Mouse (Mus musculus) neural tube, embryonic 12.5 days (tissue): ENCODE data around the gene Tenm4. TPM values are rescaled to one million over a fixed set of nuclear protein-coding genes. Genes with fewer than 3 reads are reported as not detected.

Source experiments
- ATAC-seq: fragments of 200-750 bp; cut with Nextera tagmentation; 2 replicates; pipeline ENCODE4 v1.8.0; 2017; ENCODE audit warnings: low read depth, mild to moderate bottlenecking, moderate TSS enrichment, moderate library complexity; ENCODE audit not compliant: low FRiP score
- H3K27ac ChIP-seq: fragments of 300-500 bp; sonication (generic); 2 replicates; pipeline ENCODE4 v1.5.1; 2016
- H3K27me3 ChIP-seq: fragments of 300-500 bp; sonication (generic); replicated peaks from 2 replicates; pipeline ENCODE4 v1.6.1; 2016; ENCODE audit warnings: mild to moderate bottlenecking
- H3K36me3 ChIP-seq: fragments of 300-500 bp; sonication (generic); 2 replicates; pipeline ENCODE4 v1.6.1; 2016; ENCODE audit warnings: mild to moderate bottlenecking
- H3K4me1 ChIP-seq: fragments of 300-500 bp; sonication (generic); 2 replicates; pipeline ENCODE4 v1.6.1; 2016
- H3K4me2 ChIP-seq: fragments of 300-500 bp; sonication (generic); replicated peaks from 2 replicates; pipeline ENCODE4 v1.6.1; 2016; ENCODE audit warnings: mild to moderate bottlenecking
- H3K4me3 ChIP-seq: fragments of 300-500 bp; sonication (generic); 2 replicates; pipeline ENCODE4 v1.5.1; 2016
- H3K9ac ChIP-seq: fragments of 300-500 bp; sonication (generic); 2 replicates; pipeline ENCODE4 v1.6.1; 2016; ENCODE audit warnings: mild to moderate bottlenecking
- H3K9me3 ChIP-seq: fragments of 300-500 bp; sonication (generic); 2 replicates; pipeline ENCODE4 v1.6.1; 2016; ENCODE audit warnings: mild to moderate bottlenecking
- WGBS: fragments of 180-500 bp; shearing (Covaris S2); methylation state at CpG from one replicate; pipeline ENCODE4 v1.1.7; 2016; 5-methylcytosine and 5-hydroxymethylcytosine counted together
- polyA plus RNA-seq: library from polyadenylated mRNA; unstranded; fragments of >200 nt; fragmentation: Nextera tagmentation; extraction: Ambion mirVana; gene quantifications from 2 replicates; pipeline ENCODE4 v1.2.1, GENCODE M21; 2016

Tenm4 gene
- polyA plus RNA-seq, 1 experiment from 2014 or later = 33.0 TPM

GRCm38 (mm10) chr7:96374004-96374663, 203.1 kb downstream of the Tenm4 start:
- Histone ChIP-seq H3K27me3 (no peaks in the 10 kb centered on the region), H3K9ac (no peak overlapping the region), H3K27ac (no peak overlapping the region), H3K4me3 (no peak overlapping the region), H3K4me1 (peaks cover 4% of the 10 kb centered on the region; the same call in 1 of the 2 replicates), H3K4me2 (no peak overlapping the region), H3K36me3 (no peaks in the 10 kb centered on the region), H3K9me3 (no peaks in the 10 kb centered on the region)
- WGBS = 83% methylated on average over 6 of the region's 6 CpGs
- no peak for ATAC-seq

GRCm38 (mm10) chr7:96375507-96375906, 204.5 kb downstream of the Tenm4 start:
- H3K4me2 ChIP-seq = no peak overlapping the region
- no peaks in the 10 kb centered on the region for H3K36me3 ChIP-seq
- 63% methylated on average over 6 of the region's 6 CpGs for WGBS
- no peak for ATAC-seq
- H3K27me3 ChIP-seq = no peaks in the 10 kb centered on the region
- no peak overlapping the region for H3K27ac ChIP-seq
- peaks cover 4% of the 10 kb centered on the region; the same call in 1 of the 2 replicates for H3K4me1 ChIP-seq
- H3K4me3 ChIP-seq = no peak overlapping the region
- H3K9me3 ChIP-seq = no peaks in the 10 kb centered on the region
- H3K9ac ChIP-seq = no peak overlapping the region

- no peak overlapping the region for H3K27ac ChIP-seq
- ATAC-seq = peak; percentile 72
- H3K9ac ChIP-seq = no peak overlapping the region
- no peaks in the 10 kb centered on the region for H3K27me3 ChIP-seq
- WGBS = 5% methylated on average over 6 of the region's 6 CpGs
- no peaks in the 10 kb centered on the region for H3K36me3 ChIP-seq
- H3K4me1 ChIP-seq = peaks cover 16% of the 10 kb centered on the region
- H3K4me3 ChIP-seq = no peak overlapping the region
- H3K4me2 ChIP-seq = no peak overlapping the region
- no peaks in the 10 kb centered on the region for H3K9me3 ChIP-seq
These were observed 212.9 kb downstream of the Tenm4 start for GRCm38 (mm10) chr7:96383686-96384528.

GRCm38 (mm10) chr7:96384726-96385500, 213.9 kb downstream of the Tenm4 start:
- Histone ChIP-seq H3K4me1 (peaks cover 16% of the 10 kb centered on the region), H3K9ac (no peak overlapping the region), H3K36me3 (no peaks in the 10 kb centered on the region), H3K4me2 (no peak overlapping the region), H3K9me3 (no peaks in the 10 kb centered on the region), H3K27me3 (no peaks in the 10 kb centered on the region), H3K27ac (no peak overlapping the region), H3K4me3 (no peak overlapping the region)
- ATAC-seq = 0 out of 2 replicates have a peak, but pooled peaks have one; percentile 15
- WGBS = 80% methylated on average over 11 of the region's 11 CpGs

- WGBS = 87% methylated on average over 7 of the region's 7 CpGs
- no peak overlapping the region for H3K27ac ChIP-seq
- no peak for ATAC-seq
These were observed 214.8 kb downstream of the Tenm4 start for GRCm38 (mm10) chr7:96385850-96386249.

GRCm38 (mm10) chr7:96390034-96390670, 219.1 kb downstream of the Tenm4 start:
- Histone ChIP-seq H3K4me3 (no peak overlapping the region), H3K36me3 (no peaks in the 10 kb centered on the region), H3K27ac (no peak overlapping the region), H3K27me3 (no peaks in the 10 kb centered on the region), H3K4me2 (no peak overlapping the region), H3K9me3 (no peaks in the 10 kb centered on the region), H3K9ac (no peak overlapping the region), H3K4me1 (0 out of 2 replicates have a peak, but pooled peaks cover 2% of the 10 kb centered on the region)
- WGBS = 46% methylated on average over 6 of the region's 6 CpGs
- no peak for ATAC-seq

More at GRCm38 (mm10) chr7:96385850-96386249, 214.8 kb downstream of the Tenm4 start:
- H3K4me1 ChIP-seq = peaks cover 19% of the 10 kb centered on the region
- H3K4me3 ChIP-seq = no peak overlapping the region
- H3K9ac ChIP-seq = no peak overlapping the region
- H3K9me3 ChIP-seq = no peaks in the 10 kb centered on the region
- H3K27me3 ChIP-seq = no peaks in the 10 kb centered on the region
- H3K4me2 ChIP-seq = no peak overlapping the region
- no peaks in the 10 kb centered on the region for H3K36me3 ChIP-seq

- 90% methylated on average over 4 of the region's 4 CpGs for WGBS
- no peaks in the 10 kb centered on the region for H3K9me3 ChIP-seq
- ATAC-seq = no peak
- no peaks in the 10 kb centered on the region for H3K27me3 ChIP-seq
- no peaks in the 10 kb centered on the region for H3K36me3 ChIP-seq
- H3K27ac ChIP-seq = no peak overlapping the region
- H3K9ac ChIP-seq = no peak overlapping the region
- no peak overlapping the region for H3K4me2 ChIP-seq
- 0 out of 2 replicates have a peak, but pooled peaks cover 2% of the 10 kb centered on the region for H3K4me1 ChIP-seq
- no peak overlapping the region for H3K4me3 ChIP-seq
These were observed 219.8 kb downstream of the Tenm4 start for GRCm38 (mm10) chr7:96390894-96391293.

- Histone ChIP-seq H3K36me3 (no peaks in the 10 kb centered on the region), H3K4me1 (0 out of 2 replicates have a peak, but pooled peaks cover 2% of the 10 kb centered on the region), H3K4me2 (no peak overlapping the region), H3K27me3 (no peaks in the 10 kb centered on the region), H3K4me3 (no peak overlapping the region), H3K27ac (no peak overlapping the region), H3K9me3 (no peaks in the 10 kb centered on the region), H3K9ac (no peak overlapping the region)
- no peak for ATAC-seq
- WGBS = 68% methylated on average over 6 of the region's 6 CpGs
These were observed 220.9 kb downstream of the Tenm4 start for GRCm38 (mm10) chr7:96391797-96392472.

GRCm38 (mm10) chr7:96392600-96392999, 221.6 kb downstream of the Tenm4 start:
- Histone ChIP-seq H3K27me3 (no peaks in the 10 kb centered on the region), H3K4me3 (no peak overlapping the region), H3K4me2 (no peak overlapping the region), H3K9me3 (no peaks in the 10 kb centered on the region), H3K36me3 (no peaks in the 10 kb centered on the region), H3K4me1 (0 out of 2 replicates have a peak, but pooled peaks cover 2% of the 10 kb centered on the region), H3K27ac (no peak overlapping the region), H3K9ac (no peak overlapping the region)
- WGBS = 76% methylated on average over 2 of the region's 2 CpGs
- ATAC-seq = no peak

GRCm38 (mm10) chr7:96397940-96398339, 226.9 kb downstream of the Tenm4 start:
- Histone ChIP-seq H3K9me3 (no peaks in the 10 kb centered on the region), H3K27ac (no peak overlapping the region), H3K4me2 (no peak overlapping the region), H3K4me1 (peaks cover 4% of the 10 kb centered on the region; the same call in 1 of the 2 replicates), H3K36me3 (no peaks in the 10 kb centered on the region), H3K9ac (no peak overlapping the region), H3K27me3 (no peaks in the 10 kb centered on the region), H3K4me3 (no peak overlapping the region)
- 50% methylated on average over 1 of the region's 1 CpGs for WGBS
- no peak for ATAC-seq

GRCm38 (mm10) chr7:96400411-96400810, 229.4 kb downstream of the Tenm4 start:
- no peak overlapping the region for H3K27ac ChIP-seq
- whole genome bisulfite sequencing = 52% methylated on average over 11 of the region's 11 CpGs

More at GRCm38 (mm10) chr7:96400411-96400810, 229.4 kb downstream of the Tenm4 start:
- H3K36me3 ChIP-seq = no peaks in the 10 kb centered on the region
- no peaks in the 10 kb centered on the region for H3K9me3 ChIP-seq
- H3K4me2 ChIP-seq = no peak overlapping the region
- no peak overlapping the region for H3K4me3 ChIP-seq
- ATAC-seq = no peak
- peaks cover 4% of the 10 kb centered on the region; the same call in 1 of the 2 replicates for H3K4me1 ChIP-seq
- no peaks in the 10 kb centered on the region for H3K27me3 ChIP-seq
- H3K9ac ChIP-seq = no peak overlapping the region
